Mouse (Mus musculus): ENCODE data around the gene Armc7. TPM values are rescaled to one million over a fixed set of nuclear protein-coding genes. Genes with fewer than 3 reads are reported as not detected.
"Not testable (repeated sequence)": the region's sequence is repeated elsewhere in the genome, so short reads cannot be mapped to it uniquely, and the experiment has no call there.

Armc7 gene
- polyA plus RNA-seq, 1 experiment from 2014 or later, result 5.1 TPM

- not testable (repeated sequence) for H3K36me3 ChIP-seq (ENCODE audit: control insufficient read depth, insufficient read depth, low read length); H3K27me3 ChIP-seq (ENCODE audit: control insufficient read depth, insufficient read depth, low read length); H3K9me3 ChIP-seq (replicated peaks; ENCODE audit: control insufficient read depth, low read length); ATAC-seq (replicated peaks; ENCODE audit: insufficient number of reproducible peaks, low FRiP score, low TSS enrichment); H3K27ac ChIP-seq (ENCODE audit: low read depth, low read length)
- peak overlapping the region; percentile 87; the same call in 1 of the 2 replicates for H3K9ac ChIP-seq (ENCODE audit: low read depth, low read length)
- peaks cover 31% of the 10 kb centered on the region for H3K4me1 ChIP-seq (ENCODE audit: control insufficient read depth, insufficient read depth, low read length)
- H3K4me3 ChIP-seq (ENCODE audit: low read depth, low read length), result peak overlapping the region; percentile 92; the same call in 1 of the 2 replicates
- WGBS (ENCODE audit: insufficient replicate concordance), result 77% methylated on average over 4 of the region's 4 CpGs
- H3K4me2 ChIP-seq, result peak overlapping the region; percentile 98; the same call in 1 of the 2 replicates
These were observed 1.2 kb downstream of the Armc7 start for GRCm38 (mm10) chr11:115476630-115477029.

GRCm38 (mm10) chr11:115477388-115477787, 1.9 kb downstream of the Armc7 start:
- not testable (repeated sequence) for H3K27me3 ChIP-seq (ENCODE audit: control insufficient read depth, insufficient read depth, low read length); H3K4me3 ChIP-seq (ENCODE audit: low read depth, low read length); H3K4me2 ChIP-seq; H3K9ac ChIP-seq (ENCODE audit: low read depth, low read length); H3K9me3 ChIP-seq (replicated peaks; ENCODE audit: control insufficient read depth, low read length); H3K36me3 ChIP-seq (ENCODE audit: control insufficient read depth, insufficient read depth, low read length); ATAC-seq (replicated peaks; ENCODE audit: insufficient number of reproducible peaks, low FRiP score, low TSS enrichment); H3K27ac ChIP-seq (ENCODE audit: low read depth, low read length)
- 75% methylated on average over 7 of the region's 7 CpGs for WGBS (ENCODE audit: insufficient replicate concordance)
- peaks cover 31% of the 10 kb centered on the region for H3K4me1 ChIP-seq (ENCODE audit: control insufficient read depth, insufficient read depth, low read length)

DNA sequence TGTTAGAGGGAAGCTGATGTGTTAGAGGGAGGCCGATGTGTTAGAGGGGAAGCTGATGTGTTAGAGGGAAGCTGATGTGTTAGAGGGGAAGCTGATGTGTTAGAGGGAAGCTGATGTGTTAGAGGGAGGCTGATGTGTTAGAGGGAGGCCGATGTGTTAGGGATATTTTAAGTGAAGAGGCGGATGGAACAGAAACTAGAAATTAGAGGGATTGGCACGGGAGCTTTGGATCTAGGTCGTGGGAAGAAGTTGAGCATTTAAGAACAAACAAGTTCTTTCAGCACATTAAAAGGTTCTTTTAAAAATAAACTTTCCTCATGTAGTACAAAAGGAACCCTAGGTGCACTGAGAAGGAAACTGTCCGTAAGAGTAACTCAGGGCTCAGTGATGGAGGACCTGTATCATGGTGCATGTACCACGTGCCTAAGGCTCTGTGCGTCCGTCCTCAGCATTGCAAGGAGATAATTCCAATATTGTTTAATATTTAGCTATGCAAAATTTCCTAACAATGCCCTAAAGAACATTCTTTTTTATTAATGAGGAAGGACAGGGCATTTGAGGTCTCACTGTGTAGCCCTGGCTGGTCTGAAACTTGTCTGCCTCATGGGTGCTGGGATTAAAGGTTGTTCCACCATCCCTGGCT, 3.0 kb downstream of the Armc7 start:
- Histone ChIP-seq H3K9ac (ENCODE audit: low read depth, low read length) (no peak overlapping the region), H3K27ac (ENCODE audit: low read depth, low read length) (no peak overlapping the region), H3K9me3 (replicated peaks; ENCODE audit: control insufficient read depth, low read length) (no peaks in the 10 kb centered on the region), H3K4me3 (ENCODE audit: low read depth, low read length) (no peak overlapping the region), H3K36me3 (ENCODE audit: control insufficient read depth, insufficient read depth, low read length) (no peaks in the 10 kb centered on the region; the same call in 1 of the 2 replicates), H3K4me2 (no peak overlapping the region), H3K4me1 (ENCODE audit: control insufficient read depth, insufficient read depth, low read length) (peaks cover 23% of the 10 kb centered on the region), H3K27me3 (ENCODE audit: control insufficient read depth, insufficient read depth, low read length) (no peaks in the 10 kb centered on the region)
- 82% methylated on average over 9 of the region's 9 CpGs for WGBS (ENCODE audit: insufficient replicate concordance)
- ATAC-seq (replicated peaks; ENCODE audit: insufficient number of reproducible peaks, low FRiP score, low TSS enrichment), result no peak

DNA sequence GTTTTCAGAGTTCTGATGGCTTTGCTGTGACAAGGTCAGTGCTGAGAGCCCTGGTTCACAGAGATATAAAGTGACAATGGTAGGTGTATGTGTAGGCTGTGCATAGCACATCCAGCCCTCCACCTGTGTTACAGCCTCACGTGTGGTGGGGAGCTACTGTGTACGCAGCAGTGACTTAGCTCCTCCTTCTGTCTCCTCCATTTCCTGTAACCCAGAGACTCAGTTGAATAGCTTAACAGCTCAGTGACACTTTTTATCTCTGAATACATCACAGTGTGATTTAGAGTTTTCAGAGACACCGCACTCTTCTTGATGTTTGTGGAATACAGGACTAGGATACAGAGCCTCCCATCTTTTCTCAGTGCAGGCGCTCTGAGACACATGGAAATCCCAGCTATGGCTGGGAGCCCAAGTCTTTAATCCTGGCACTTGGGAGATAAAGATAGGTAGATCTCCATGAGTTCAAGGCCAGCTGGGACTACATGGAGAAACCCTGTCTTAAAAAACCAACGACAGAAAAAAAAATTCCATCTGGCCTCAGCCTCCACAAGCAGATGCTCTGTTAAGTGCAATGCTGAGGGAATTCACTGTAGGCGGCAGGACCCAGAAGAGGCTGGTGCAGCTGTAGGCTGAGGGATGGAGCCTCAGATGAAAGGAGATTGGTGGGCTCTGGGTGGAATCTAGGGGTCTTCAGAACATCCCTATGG, 6.2 kb downstream of the Armc7 start:
- 70% methylated on average over 6 of the region's 6 CpGs for WGBS (ENCODE audit: insufficient replicate concordance)
- Histone ChIP-seq H3K9me3 (replicated peaks; ENCODE audit: control insufficient read depth, low read length) (no peaks in the 10 kb centered on the region), H3K4me2 (no peak overlapping the region), H3K36me3 (ENCODE audit: control insufficient read depth, insufficient read depth, low read length) (no peaks in the 10 kb centered on the region), H3K4me1 (ENCODE audit: control insufficient read depth, insufficient read depth, low read length) (peaks cover 7% of the 10 kb centered on the region), H3K27ac (ENCODE audit: low read depth, low read length) (no peak overlapping the region), H3K27me3 (ENCODE audit: control insufficient read depth, insufficient read depth, low read length) (no peaks in the 10 kb centered on the region), H3K9ac (ENCODE audit: low read depth, low read length) (no peak overlapping the region), H3K4me3 (ENCODE audit: low read depth, low read length) (no peak overlapping the region)
- no peak for ATAC-seq (replicated peaks; ENCODE audit: insufficient number of reproducible peaks, low FRiP score, low TSS enrichment)

GRCm38 (mm10) chr11:115483278-115483677, 7.8 kb downstream of the Armc7 start:
- ATAC-seq (replicated peaks; ENCODE audit: insufficient number of reproducible peaks, low FRiP score, low TSS enrichment), result no peak
- no peaks in the 10 kb centered on the region for H3K36me3 ChIP-seq (ENCODE audit: control insufficient read depth, insufficient read depth, low read length)
- 68% methylated on average over 11 of the region's 11 CpGs for WGBS (ENCODE audit: insufficient replicate concordance)
- no peaks in the 10 kb centered on the region for H3K27me3 ChIP-seq (ENCODE audit: control insufficient read depth, insufficient read depth, low read length)
- H3K27ac ChIP-seq (ENCODE audit: low read depth, low read length), result no peak overlapping the region
- H3K9me3 ChIP-seq (replicated peaks; ENCODE audit: control insufficient read depth, low read length), result no peaks in the 10 kb centered on the region
- no peak overlapping the region for H3K4me2 ChIP-seq
- H3K4me3 ChIP-seq (ENCODE audit: low read depth, low read length), result no peak overlapping the region
- no peak overlapping the region for H3K9ac ChIP-seq (ENCODE audit: low read depth, low read length)
- H3K4me1 ChIP-seq (ENCODE audit: control insufficient read depth, insufficient read depth, low read length), result peaks cover 6% of the 10 kb centered on the region

GRCm38 (mm10) chr11:115483726-115484125, 8.3 kb downstream of the Armc7 start:
- Histone ChIP-seq H3K4me2 (no peak overlapping the region), H3K4me1 (ENCODE audit: control insufficient read depth, insufficient read depth, low read length) (peaks cover 6% of the 10 kb centered on the region), H3K9me3 (replicated peaks; ENCODE audit: control insufficient read depth, low read length) (no peaks in the 10 kb centered on the region), H3K27ac (ENCODE audit: low read depth, low read length) (no peak overlapping the region), H3K4me3 (ENCODE audit: low read depth, low read length) (no peak overlapping the region), H3K27me3 (ENCODE audit: control insufficient read depth, insufficient read depth, low read length) (no peaks in the 10 kb centered on the region), H3K9ac (ENCODE audit: low read depth, low read length) (no peak overlapping the region), H3K36me3 (ENCODE audit: control insufficient read depth, insufficient read depth, low read length) (0 out of 2 replicates have a peak, but pooled peaks cover 1% of the 10 kb centered on the region)
- no peak for ATAC-seq (replicated peaks; ENCODE audit: insufficient number of reproducible peaks, low FRiP score, low TSS enrichment)
- 18% methylated on average over 6 of the region's 6 CpGs for WGBS (ENCODE audit: insufficient replicate concordance)

- 74% methylated on average over 12 of the region's 12 CpGs for WGBS (ENCODE audit: insufficient replicate concordance)
- Histone ChIP-seq H3K4me2 (no peak overlapping the region), H3K4me3 (ENCODE audit: low read depth, low read length) (no peak overlapping the region), H3K27me3 (ENCODE audit: control insufficient read depth, insufficient read depth, low read length) (no peaks in the 10 kb centered on the region), H3K9ac (ENCODE audit: low read depth, low read length) (no peak overlapping the region), H3K9me3 (replicated peaks; ENCODE audit: control insufficient read depth, low read length) (no peaks in the 10 kb centered on the region), H3K36me3 (ENCODE audit: control insufficient read depth, insufficient read depth, low read length) (0 out of 2 replicates have a peak, but pooled peaks cover 3% of the 10 kb centered on the region), H3K4me1 (ENCODE audit: control insufficient read depth, insufficient read depth, low read length) (peaks cover 6% of the 10 kb centered on the region), H3K27ac (ENCODE audit: low read depth, low read length) (no peak overlapping the region)
- no peak for ATAC-seq (replicated peaks; ENCODE audit: insufficient number of reproducible peaks, low FRiP score, low TSS enrichment)
These were observed 9.7 kb downstream of the Armc7 start for GRCm38 (mm10) chr11:115485155-115485554.

GRCm38 (mm10) chr11:115488551-115489104, 13.2 kb downstream of the Armc7 start:
- Histone ChIP-seq H3K27ac (ENCODE audit: low read depth, low read length) (no peak overlapping the region), H3K4me1 (ENCODE audit: control insufficient read depth, insufficient read depth, low read length) (peaks cover 6% of the 10 kb centered on the region), H3K36me3 (ENCODE audit: control insufficient read depth, insufficient read depth, low read length) (0 out of 2 replicates have a peak, but pooled peaks cover 3% of the 10 kb centered on the region), H3K9me3 (replicated peaks; ENCODE audit: control insufficient read depth, low read length) (no peaks in the 10 kb centered on the region), H3K9ac (ENCODE audit: low read depth, low read length) (no peak overlapping the region), H3K4me2 (no peak overlapping the region), H3K4me3 (ENCODE audit: low read depth, low read length) (no peak overlapping the region), H3K27me3 (ENCODE audit: control insufficient read depth, insufficient read depth, low read length) (no peaks in the 10 kb centered on the region)
- ATAC-seq (replicated peaks; ENCODE audit: insufficient number of reproducible peaks, low FRiP score, low TSS enrichment), result no peak
- 69% methylated on average over 19 of the region's 19 CpGs for WGBS (ENCODE audit: insufficient replicate concordance)
